Mouse (Mus musculus) limb, embryonic 13.5 days (tissue): ENCODE measurements around the gene Tbxa2r. TPM values are rescaled to one million over a fixed set of nuclear protein-coding genes. Genes with fewer than 3 reads are reported as not detected.

ENCODE experiments used
- ATAC-seq: fragments of 200-750 bp; cut with Nextera tagmentation; 2 replicates; pipeline ENCODE4 v1.8.0; 2017; ENCODE audit warnings: low read depth, moderate number of reproducible peaks, moderate TSS enrichment; ENCODE audit not compliant: low FRiP score
- H3K27ac ChIP-seq: fragments of 300-500 bp; sonication (generic); 2 replicates; pipeline ENCODE4 v1.5.1; 2015; ENCODE audit warnings: inconsistent platforms, mild to moderate bottlenecking, moderate library complexity
- H3K27me3 ChIP-seq: fragments of 300-500 bp; sonication (generic); 2 replicates; pipeline ENCODE4 v1.6.1; 2015; ENCODE audit warnings: mild to moderate bottlenecking, inconsistent platforms
- H3K36me3 ChIP-seq: fragments of 300-500 bp; sonication (generic); 2 replicates; pipeline ENCODE4 v1.6.1; 2015; ENCODE audit warnings: inconsistent platforms, mild to moderate bottlenecking, moderate library complexity
- H3K4me1 ChIP-seq: fragments of 300-500 bp; sonication (generic); 2 replicates; pipeline ENCODE4 v1.6.1; 2015; ENCODE audit warnings: inconsistent platforms
- H3K4me2 ChIP-seq: fragments of 300-500 bp; sonication (generic); replicated peaks from 2 replicates; pipeline ENCODE4 v1.6.1; 2015; ENCODE audit warnings: inconsistent platforms, mild to moderate bottlenecking, moderate library complexity
- H3K4me3 ChIP-seq: fragments of 300-500 bp; sonication (generic); 2 replicates; pipeline ENCODE4 v1.5.1; 2015; ENCODE audit warnings: moderate library complexity, mild to moderate bottlenecking, inconsistent platforms
- H3K9ac ChIP-seq: fragments of 300-500 bp; sonication (generic); 2 replicates; pipeline ENCODE4 v1.6.1; 2015; ENCODE audit warnings: mild to moderate bottlenecking, inconsistent platforms
- H3K9me3 ChIP-seq: fragments of 300-500 bp; sonication (generic); 2 replicates; pipeline ENCODE4 v1.6.1; 2016; ENCODE audit warnings: inconsistent platforms
- WGBS: fragments of 180-500 bp; shearing (Covaris S2); methylation state at CpG from one replicate; pipeline ENCODE4 v1.1.7; 2015; 5-methylcytosine and 5-hydroxymethylcytosine counted together
- polyA plus RNA-seq: library from polyadenylated mRNA; unstranded; fragments of >200 nt; fragmentation: Nextera tagmentation; extraction: Ambion mirVana; gene quantifications from 2 replicates; pipeline ENCODE4 v1.2.1, GENCODE M21; 2015

Gene Tbxa2r
- polyA plus RNA-seq, 1 experiment from 2014 or later: 5.2 TPM

GRCm38 (mm10) chr10:81315587-81315986, 12.9 kb upstream of the Tbxa2r start:
- H3K9ac ChIP-seq: no peak overlapping the region
- no peaks in the 10 kb centered on the region for H3K27me3 ChIP-seq
- H3K9me3 ChIP-seq: no peaks in the 10 kb centered on the region
- H3K4me2 ChIP-seq: no peak overlapping the region
- H3K36me3 ChIP-seq: peaks cover 83% of the 10 kb centered on the region
- ATAC-seq: no peak
- H3K4me1 ChIP-seq: peaks cover 35% of the 10 kb centered on the region
- H3K4me3 ChIP-seq: no peak overlapping the region
- WGBS: 92% methylated on average over 16 of the region's 16 CpGs
- no peak overlapping the region for H3K27ac ChIP-seq

- H3K27ac ChIP-seq: 0 out of 2 replicates have a peak overlapping the region, but pooled peaks have one; percentile 39
- peaks cover 36% of the 10 kb centered on the region for H3K4me1 ChIP-seq
- H3K4me2 ChIP-seq: peak overlapping the region; percentile 54
- H3K27me3 ChIP-seq: no peaks in the 10 kb centered on the region
- H3K36me3 ChIP-seq: peaks cover 74% of the 10 kb centered on the region
- peak overlapping the region; percentile 23 for H3K4me3 ChIP-seq
- H3K9ac ChIP-seq: peak overlapping the region; percentile 56
- no peaks in the 10 kb centered on the region for H3K9me3 ChIP-seq
- 43% methylated on average over 16 of the region's 16 CpGs for WGBS
- ATAC-seq: no peak
These were observed 12.0 kb upstream of the Tbxa2r start for GRCm38 (mm10) chr10:81316338-81317060.

GRCm38 (mm10) chr10:81317273-81317672, 11.3 kb upstream of the Tbxa2r start:
- Histone ChIP-seq H3K27me3 (no peaks in the 10 kb centered on the region), H3K4me3 (peak overlapping the region; percentile 23), H3K36me3 (peaks cover 68% of the 10 kb centered on the region), H3K9me3 (no peaks in the 10 kb centered on the region), H3K4me1 (peaks cover 44% of the 10 kb centered on the region), H3K9ac (peak overlapping the region; percentile 56), H3K4me2 (peak overlapping the region; percentile 54), H3K27ac (peak overlapping the region; percentile 39; the same call in 1 of the 2 replicates)
- 23% methylated on average over 20 of the region's 20 CpGs for WGBS
- no peak for ATAC-seq

- Histone ChIP-seq H3K9ac (peak overlapping the region; percentile 67; the same call in 1 of the 2 replicates), H3K36me3 (peaks cover 68% of the 10 kb centered on the region), H3K4me1 (peaks cover 48% of the 10 kb centered on the region), H3K9me3 (no peaks in the 10 kb centered on the region), H3K27ac (peak overlapping the region; percentile 89), H3K4me3 (peak overlapping the region; percentile 96; the same call in 1 of the 2 replicates), H3K4me2 (peak overlapping the region; percentile 91), H3K27me3 (no peaks in the 10 kb centered on the region)
- 92% methylated on average over 13 of the region's 13 CpGs for WGBS
- no peak for ATAC-seq
These were observed 9.8 kb upstream of the Tbxa2r start for GRCm38 (mm10) chr10:81318589-81319329.

- Histone ChIP-seq H3K9me3 (no peaks in the 10 kb centered on the region), H3K4me3 (peak overlapping the region; percentile 96), H3K27ac (peak overlapping the region; percentile 89), H3K9ac (peak overlapping the region; percentile 67), H3K4me2 (peak overlapping the region; percentile 91), H3K36me3 (peaks cover 68% of the 10 kb centered on the region), H3K27me3 (no peaks in the 10 kb centered on the region), H3K4me1 (peaks cover 48% of the 10 kb centered on the region)
- ATAC-seq: no peak
- 39% methylated on average over 8 of the region's 8 CpGs for WGBS
These were observed 9.2 kb upstream of the Tbxa2r start for GRCm38 (mm10) chr10:81319330-81319699.

GRCm38 (mm10) chr10:81319741-81320549, 8.6 kb upstream of the Tbxa2r start:
- Histone ChIP-seq H3K4me1 (peaks cover 48% of the 10 kb centered on the region), H3K27ac (peak overlapping the region; percentile 89), H3K9me3 (no peaks in the 10 kb centered on the region), H3K27me3 (no peaks in the 10 kb centered on the region), H3K4me3 (peak overlapping the region; percentile 96), H3K4me2 (peak overlapping the region; percentile 91), H3K9ac (peak overlapping the region; percentile 67), H3K36me3 (peaks cover 68% of the 10 kb centered on the region)
- ATAC-seq: no peak
- WGBS: under 1% methylated on average over 38 of the region's 38 CpGs

- H3K36me3 ChIP-seq: peaks cover 68% of the 10 kb centered on the region
- no peaks in the 10 kb centered on the region for H3K9me3 ChIP-seq
- peak within 1 kb of the TSS; percentile 95 for H3K9ac ChIP-seq
These were observed 7.8 kb upstream of the Tbxa2r start, which contains the start of gene Cactin for GRCm38 (mm10) chr10:81320550-81321347. Cactin (plus strand) TSS chr10:81321103.

GRCm38 (mm10) chr10:81321436-81321835, 7.1 kb upstream of the Tbxa2r start:
- Histone ChIP-seq H3K4me1 (peaks cover 43% of the 10 kb centered on the region), H3K9me3 (no peaks in the 10 kb centered on the region), H3K27ac (peak overlapping the region; percentile 63; the same call in 1 of the 2 replicates), H3K4me3 (peak overlapping the region; percentile 96), H3K9ac (peak overlapping the region; percentile 95), H3K27me3 (no peaks in the 10 kb centered on the region), H3K36me3 (peaks cover 68% of the 10 kb centered on the region), H3K4me2 (peak overlapping the region; percentile 91)
- 3% methylated on average over 20 of the region's 20 CpGs for WGBS
- ATAC-seq: no peak

More at GRCm38 (mm10) chr10:81320550-81321347, 7.8 kb upstream of the Tbxa2r start, which contains the start of gene Cactin:
- Histone ChIP-seq H3K4me2 (peak within 1 kb of the TSS; percentile 91), H3K4me1 (peaks cover 48% of the 10 kb centered on the region), H3K27me3 (no peaks in the 10 kb centered on the region), H3K27ac (peak within 1 kb of the TSS; percentile 89), H3K4me3 (peak within 1 kb of the TSS; percentile 96)
- WGBS: 1% methylated on average over 68 of the region's 68 CpGs
- ATAC-seq: peak; percentile 94

GRCm38 (mm10) chr10:81322444-81322843, 6.1 kb upstream of the Tbxa2r start:
- peak overlapping the region; percentile 95 for H3K9ac ChIP-seq
- H3K4me3 ChIP-seq: peak overlapping the region; percentile 96
- 94% methylated on average over 27 of the region's 27 CpGs for WGBS
- no peaks in the 10 kb centered on the region for H3K9me3 ChIP-seq
- H3K27me3 ChIP-seq: no peaks in the 10 kb centered on the region
- no peak overlapping the region for H3K27ac ChIP-seq
- H3K4me1 ChIP-seq: peaks cover 33% of the 10 kb centered on the region
- peaks cover 69% of the 10 kb centered on the region for H3K36me3 ChIP-seq
- H3K4me2 ChIP-seq: peak overlapping the region; percentile 91
- ATAC-seq: no peak

- 93% methylated on average over 23 of the region's 23 CpGs for WGBS
- no peak for ATAC-seq
- Histone ChIP-seq H3K27ac (no peak overlapping the region), H3K4me3 (0 out of 2 replicates have a peak overlapping the region, but pooled peaks have one; percentile 96), H3K4me2 (no peak overlapping the region; the same call in 1 of the 2 replicates), H3K36me3 (peaks cover 68% of the 10 kb centered on the region), H3K4me1 (peaks cover 29% of the 10 kb centered on the region), H3K27me3 (no peaks in the 10 kb centered on the region), H3K9ac (no peak overlapping the region), H3K9me3 (no peaks in the 10 kb centered on the region)
These were observed 5.3 kb upstream of the Tbxa2r start for GRCm38 (mm10) chr10:81323141-81323775.
